Mouse (Mus musculus) urinary bladder, postnatal 36 days (tissue): ENCODE data around the gene Vat1.
"Not testable (repeated sequence)": the region's sequence is repeated elsewhere in the genome, so short reads cannot be mapped to it uniquely, and the experiment has no call there.

Experiments
- DNase-seq, 2 experiments: peaks; one replicate each; pipeline ENCODE4 v3.0.0; 2022; ENCODE audit warnings: low spot score in 2 of 2, mixed read lengths in 1 of 2

Gene Vat1

DNA sequence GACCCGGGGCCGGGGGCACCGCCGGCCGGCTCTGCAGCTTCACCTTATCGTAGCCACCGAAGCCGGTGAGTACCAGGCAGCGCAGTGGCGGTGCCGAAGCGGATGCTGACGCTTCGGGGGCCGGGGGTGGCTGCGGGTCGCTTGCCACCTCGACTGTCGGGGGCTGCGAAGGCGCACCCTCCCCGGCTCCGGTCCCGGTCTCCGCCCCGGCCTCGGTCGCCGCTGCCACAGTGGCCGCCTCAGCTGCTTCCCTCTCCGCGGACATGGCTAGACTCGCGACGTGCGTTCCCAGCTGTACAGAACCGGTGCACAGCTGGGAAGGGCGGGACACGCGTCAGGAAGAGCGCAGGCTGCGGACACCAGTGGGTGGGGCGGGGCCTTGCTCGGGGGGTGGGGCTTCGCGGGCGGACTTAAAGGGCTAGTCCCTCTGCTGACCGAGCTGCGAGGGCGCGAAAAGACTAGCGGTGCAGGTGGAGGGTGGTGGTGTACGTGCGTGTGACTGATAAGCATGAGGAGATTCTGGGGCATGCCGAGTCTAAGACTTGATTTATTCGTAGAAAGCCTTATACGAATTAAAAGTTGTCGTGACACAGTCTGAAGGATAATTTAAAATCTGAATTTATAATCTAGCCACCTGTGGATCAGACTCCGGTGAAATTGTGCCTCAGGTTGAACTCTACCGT, at the start of gene Vat1:
TSS of gene Vat1 (minus strand) at position 362 of the 683 bp plus-strand sequence.
- peak; percentile 64 to 77 for DNase-seq

DNA sequence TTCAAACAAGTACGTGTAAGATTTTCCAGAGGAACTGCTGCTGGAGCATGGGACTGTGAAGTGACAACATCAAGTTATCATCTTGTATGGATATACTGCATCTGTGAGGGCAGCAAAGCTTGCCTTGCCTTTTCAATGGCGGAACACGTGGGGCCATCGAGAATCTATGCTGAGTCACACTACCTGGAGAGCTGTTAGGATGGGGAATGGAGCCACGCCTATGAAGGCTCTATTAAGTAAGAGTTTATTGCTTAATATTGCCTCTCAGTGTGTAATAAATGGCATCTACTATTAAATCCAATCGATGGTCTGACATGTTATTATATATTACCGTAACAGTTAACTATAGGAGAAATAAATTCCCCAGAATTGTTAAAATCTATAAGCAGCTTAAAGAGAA, 41.1 kb upstream of the Vat1 start:
- DNase-seq: no peak

- DNase-seq: no peak
These were observed 40.3 kb upstream of the Vat1 start for GRCm38 (mm10) chr11:101506269-101506780.

GRCm38 (mm10) chr11:101486126-101486525, 20.1 kb upstream of the Vat1 start:
- no peak for DNase-seq

GRCm38 (mm10) chr11:101485509-101486028, 19.5 kb upstream of the Vat1 start:
- DNase-seq: no peak

DNA sequence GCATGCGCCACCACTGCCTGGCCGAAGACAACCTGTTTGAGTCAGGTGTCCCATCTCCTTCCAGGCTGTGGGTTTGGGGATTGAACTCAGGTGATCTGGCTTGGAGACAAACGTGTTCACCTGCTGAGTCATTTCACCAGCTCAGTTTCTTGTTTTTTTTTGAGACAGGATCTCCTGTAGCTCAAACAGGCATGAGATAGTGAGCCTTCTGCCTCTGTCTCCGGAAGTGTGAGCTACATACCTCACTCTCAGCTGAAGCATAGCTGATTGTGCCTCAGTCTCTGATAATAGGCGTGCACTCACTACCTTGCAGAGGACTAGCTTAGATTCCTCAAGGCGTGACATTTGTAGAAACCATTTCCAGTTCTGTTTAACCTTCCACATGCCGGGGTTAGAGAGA, 18.8 kb upstream of the Vat1 start:
- DNase-seq: no peak

- no peak for DNase-seq
These were observed 18.2 kb upstream of the Vat1 start for GRCm38 (mm10) chr11:101484245-101484644.

DNA sequence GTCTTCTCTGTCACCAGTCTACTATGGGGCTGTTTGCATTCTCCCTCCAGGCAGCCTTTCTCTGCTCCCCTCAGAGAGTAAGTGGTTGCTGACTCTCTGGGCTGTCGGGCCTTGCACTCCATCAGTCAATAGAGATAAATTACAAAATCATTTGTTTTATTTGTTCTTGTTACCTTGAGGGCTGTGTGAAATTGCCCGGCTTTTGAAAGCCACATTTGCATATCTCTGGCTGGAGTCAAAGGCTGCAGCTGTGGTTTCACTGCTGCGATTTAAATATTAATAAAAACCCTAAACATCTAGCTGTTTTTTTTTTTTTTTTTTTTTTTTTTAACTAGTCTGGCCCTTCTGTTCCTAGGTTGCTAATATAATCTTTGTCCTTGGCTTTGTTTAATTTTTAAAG, 17.8 kb upstream of the Vat1 start:
- DNase-seq: no peak

DNA sequence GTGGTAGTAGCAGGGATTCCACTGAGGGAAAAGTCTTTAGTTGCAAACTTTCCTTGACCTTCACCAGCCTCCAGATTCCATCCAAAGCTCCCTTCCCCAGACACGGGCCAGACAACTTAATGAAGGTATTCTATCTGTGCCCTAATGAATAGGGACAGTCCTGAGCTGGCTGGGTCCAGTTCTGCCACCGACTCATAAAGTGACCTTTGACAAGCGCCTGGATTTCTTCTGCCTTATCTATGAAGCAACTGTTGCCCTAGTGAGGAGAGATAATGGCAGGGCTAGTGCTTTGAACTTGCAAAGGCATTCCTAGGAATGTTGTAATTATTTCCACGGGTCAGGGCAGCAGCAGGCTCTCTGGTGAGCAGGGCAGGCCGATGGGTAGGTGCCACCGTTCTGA, 14.9 kb upstream of the Vat1 start:
- DNase-seq: no peak

DNA sequence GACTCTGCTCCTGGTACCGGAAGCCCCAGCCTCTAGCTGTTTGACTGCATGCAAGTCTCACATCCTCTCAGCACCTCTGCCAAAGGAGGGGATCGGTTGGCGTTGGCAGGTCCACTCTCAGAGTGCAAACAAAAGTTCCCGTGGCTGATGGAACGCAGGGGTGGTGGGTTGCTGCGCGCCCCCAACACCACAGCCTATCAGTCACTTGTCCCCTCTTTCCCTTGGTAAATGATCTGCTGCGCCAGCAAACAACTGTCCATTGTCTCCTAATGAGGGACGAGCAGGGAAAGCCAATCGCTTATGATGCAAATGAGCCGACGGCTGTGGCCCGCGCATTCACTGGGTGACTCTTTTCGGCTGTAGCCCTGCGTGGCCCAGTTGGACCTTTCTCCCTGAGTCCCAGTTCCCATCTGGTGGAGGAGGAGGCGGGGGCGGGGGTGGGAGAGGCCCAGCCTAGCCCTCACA, 13.2 kb upstream of the Vat1 start:
- no peak for DNase-seq

- no peak for DNase-seq
These were observed 11.7 kb upstream of the Vat1 start for GRCm38 (mm10) chr11:101477552-101478211.

- DNase-seq: no peak
These were observed 11.1 kb upstream of the Vat1 start for GRCm38 (mm10) chr11:101477194-101477551.

DNA sequence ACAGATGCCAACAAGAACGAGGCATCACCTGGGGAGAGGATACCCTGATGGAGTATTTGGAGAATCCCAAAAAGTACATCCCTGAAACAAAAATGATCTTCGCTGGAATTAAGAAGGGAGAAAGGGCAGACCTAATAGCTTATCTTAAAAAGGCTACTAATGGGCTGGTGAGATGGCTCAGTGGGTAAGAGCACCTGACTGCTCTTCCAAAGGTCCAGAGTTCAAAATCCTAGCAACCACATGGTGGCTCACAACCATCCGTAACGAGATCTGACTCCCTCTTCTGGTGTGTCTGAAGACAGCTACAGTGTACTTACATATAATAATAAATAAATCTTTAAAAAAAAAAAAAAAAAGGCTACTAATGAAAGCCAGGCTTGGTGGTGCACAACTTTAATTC, 10.3 kb upstream of the Vat1 start:
- not testable (repeated sequence) for DNase-seq

DNA sequence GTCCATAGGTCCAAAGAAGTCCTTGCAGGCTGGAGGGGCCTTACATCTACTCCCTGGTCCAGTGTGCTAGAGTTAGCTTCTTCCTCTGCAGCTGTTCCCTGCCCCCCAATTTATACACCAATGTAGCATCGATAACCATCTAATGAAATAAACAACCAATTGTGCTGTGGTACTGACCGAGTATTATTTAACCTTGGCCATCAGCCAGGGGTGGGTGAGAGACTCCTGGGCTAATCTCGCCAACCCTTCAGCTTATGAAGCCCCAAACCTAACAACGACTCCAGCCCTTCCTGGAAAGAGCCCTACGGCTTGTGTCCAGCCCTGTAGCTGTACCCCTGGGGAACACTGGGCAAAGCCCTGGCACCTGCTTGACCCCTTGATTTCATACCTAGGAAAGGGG, 8.3 kb upstream of the Vat1 start:
- no peak for DNase-seq

GRCm38 (mm10) chr11:101473686-101474085, 7.7 kb upstream of the Vat1 start:
- DNase-seq: not testable (repeated sequence)

DNA sequence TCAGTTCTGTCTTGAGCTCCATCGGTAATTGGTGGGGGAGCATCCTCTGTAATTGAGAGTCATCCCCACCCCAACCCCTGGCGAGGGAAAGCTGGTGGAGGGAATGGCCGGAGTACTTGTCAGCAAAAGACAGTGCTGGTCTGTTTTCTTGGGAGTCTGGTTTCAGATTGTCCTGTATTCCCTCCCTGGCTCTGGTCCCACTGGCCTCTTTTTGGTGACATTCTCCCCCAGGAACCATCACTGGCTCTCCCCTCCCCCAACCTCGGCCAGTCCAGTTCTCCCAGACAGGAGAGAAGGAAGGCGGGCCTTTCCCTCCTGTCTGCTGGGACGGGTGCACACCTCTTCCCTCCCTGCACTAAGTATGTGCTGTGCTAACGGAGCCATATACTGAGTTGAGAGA, 6.3 kb upstream of the Vat1 start:
- DNase-seq: no peak

DNA sequence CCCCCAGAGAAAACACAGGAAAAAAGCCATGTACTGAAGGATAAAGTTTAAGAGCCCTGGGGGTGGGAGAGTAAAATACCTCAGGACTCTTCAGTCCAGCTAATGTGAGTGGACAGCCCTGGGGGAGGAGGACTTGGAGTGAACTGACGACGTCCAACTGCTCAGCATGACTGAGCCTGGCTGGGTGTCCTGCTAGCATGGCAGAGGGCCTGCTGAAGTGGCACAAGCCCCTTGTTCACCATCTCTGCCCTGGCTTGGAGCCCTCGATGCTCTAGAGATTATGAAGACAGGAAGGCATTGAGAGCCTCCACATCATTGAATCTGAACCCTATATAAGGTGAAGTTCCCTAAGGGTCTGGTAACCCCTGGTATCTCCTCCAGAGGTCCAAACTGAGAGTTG, 5.9 kb upstream of the Vat1 start:
- no peak for DNase-seq

- no peak for DNase-seq
These were observed 4.2 kb upstream of the Vat1 start for GRCm38 (mm10) chr11:101470206-101470605.

GRCm38 (mm10) chr11:101469155-101469554, 3.1 kb upstream of the Vat1 start:
- no peak for DNase-seq

DNA sequence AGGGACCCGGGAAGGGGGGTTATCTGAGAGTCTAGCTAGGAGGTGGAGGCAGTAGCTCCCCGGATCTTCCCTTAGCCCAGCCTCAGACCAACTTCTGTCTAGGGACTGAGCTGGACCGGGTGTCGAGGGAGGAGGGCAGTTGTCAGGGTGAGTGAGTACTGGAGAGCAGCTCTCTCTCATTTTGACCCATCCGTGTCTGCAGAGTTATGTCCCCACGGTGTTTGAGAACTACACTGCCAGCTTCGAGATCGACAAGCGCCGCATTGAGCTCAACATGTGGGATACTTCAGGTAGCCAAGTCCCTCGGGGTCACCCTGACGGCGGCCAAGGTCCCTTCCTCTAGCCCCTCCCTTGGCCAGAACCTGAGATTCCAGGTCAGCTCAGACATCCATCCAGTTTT, 2.7 kb upstream of the Vat1 start:
- no peak for DNase-seq

- DNase-seq: no peak
These were observed 2.2 kb upstream of the Vat1 start for GRCm38 (mm10) chr11:101468263-101468688.

- DNase-seq: peak; percentile 60 to 71
These were observed 1.6 kb upstream of the Vat1 start for GRCm38 (mm10) chr11:101467477-101468262.
